Mouse (Mus musculus): ENCODE measurements at regions not wholly inside any gene's neighbourhood (a gene's known extent, or its start where the extent isn't known, plus 50 kb on each side); places are given as distances from the start of the nearest gene placed in this dataset.

- TF ChIP-seq CTCF (IDR thresholded peaks at IDR 0.05; ENCODE audit: low read depth) (no peak), EP300 (IDR thresholded peaks at IDR 0.05; ENCODE audit: low read depth) (no peak)
Observed at GRCm38 (mm10) chr11:6779752-6780151, 57.7 kb downstream of the Gm11983 start.

All from liver, postnatal 0 days (tissue).